35 mouse cellular contexts compared by ENCODE assay signal in genomic region chr16:23922906-23923305, GRCm38 (mm10). TPM values are rescaled to one million over a fixed set of nuclear protein-coding genes. Genes with fewer than 3 reads are reported as not detected.
"Had no signal": no experiment of that assay in that cellular context is flagged by ENCODE, and none has a peak within 500 bp of the region (broad histone marks: within the 10 kb centered on the region; RNA-seq: fewer than 3 reads in every experiment).

No protein-coding gene starts in this region.

- H3K36me3 ChIP-seq: embryonic facial prominence, embryonic 10.5 days; embryonic facial prominence, embryonic 12.5 days; embryonic facial prominence, embryonic 13.5 days; embryonic facial prominence, embryonic 15.5 days; forebrain, embryonic 10.5 days; forebrain, embryonic 12.5 days; forebrain, embryonic 15.5 days; heart, embryonic 10.5 days; heart, embryonic 13.5 days had no signal

- H3K9ac ChIP-seq: embryonic facial prominence, embryonic 12.5 days; embryonic facial prominence, embryonic 13.5 days; embryonic facial prominence, embryonic 15.5 days; forebrain, embryonic 12.5 days; forebrain, embryonic 13.5 days; forebrain, embryonic 15.5 days; forebrain, postnatal 0 days; heart, embryonic 13.5 days had no signal

- H3K4me2 ChIP-seq: embryonic facial prominence, embryonic 12.5 days; embryonic facial prominence, embryonic 13.5 days; embryonic facial prominence, embryonic 15.5 days; forebrain, embryonic 12.5 days; forebrain, embryonic 13.5 days; forebrain, embryonic 15.5 days; heart, embryonic 11.5 days; heart, embryonic 13.5 days had no signal

- H3K4me3 ChIP-seq: embryonic facial prominence, embryonic 10.5 days; embryonic facial prominence, embryonic 12.5 days; embryonic facial prominence, embryonic 13.5 days; embryonic facial prominence, embryonic 15.5 days; erythroblast, embryonic 14.5 days; forebrain, embryonic 10.5 days; forebrain, embryonic 12.5 days; forebrain, embryonic 13.5 days; forebrain, embryonic 15.5 days; gastrocnemius, adult 2 months; heart, adult 2 months; heart, embryonic 10.5 days; heart, embryonic 13.5 days had no signal

- DNase-seq: cerebellum, adult 9-11 months; cerebellum, postnatal 10 days; cerebellum, postnatal 14 days; cerebellum, postnatal 25 days; cerebellum, postnatal 36 days; embryo, embryonic 11 days; forebrain, postnatal 0 days; gastrocnemius, adult 2 months; gastrocnemius, postnatal 14 days; gastrocnemius, postnatal 25 days; gastrocnemius, postnatal 36 days; heart, adult 11 months; heart, adult 18-20 months; heart, adult 2 months had no signal

- H3K27ac ChIP-seq: embryonic facial prominence, embryonic 10.5 days; embryonic facial prominence, embryonic 12.5 days; embryonic facial prominence, embryonic 13.5 days; embryonic facial prominence, embryonic 15.5 days; forebrain, embryonic 10.5 days; forebrain, embryonic 12.5 days; forebrain, embryonic 13.5 days; forebrain, embryonic 15.5 days; gastrocnemius, adult 2 months; heart, adult 2 months; heart, embryonic 10.5 days; heart, embryonic 13.5 days had no signal

- H3K9me3 ChIP-seq: embryonic facial prominence, embryonic 10.5 days; embryonic facial prominence, embryonic 12.5 days; embryonic facial prominence, embryonic 13.5 days; embryonic facial prominence, embryonic 15.5 days; forebrain, embryonic 10.5 days; forebrain, embryonic 12.5 days; forebrain, embryonic 13.5 days; forebrain, embryonic 15.5 days; heart, embryonic 10.5 days; heart, embryonic 13.5 days had no signal

- ATAC-seq: forebrain, embryonic 13.5 days; forebrain, embryonic 14.5 days; forebrain, embryonic 15.5 days; forebrain, embryonic 16.5 days; forebrain, postnatal 0 days had no signal

- H3K4me1 ChIP-seq: embryonic facial prominence, embryonic 10.5 days; embryonic facial prominence, embryonic 12.5 days; embryonic facial prominence, embryonic 13.5 days; embryonic facial prominence, embryonic 15.5 days; forebrain, embryonic 10.5 days; forebrain, embryonic 12.5 days; forebrain, embryonic 13.5 days; forebrain, embryonic 15.5 days; heart, embryonic 10.5 days; heart, embryonic 13.5 days had no signal

- H3K27me3 ChIP-seq: embryonic facial prominence, embryonic 12.5 days; embryonic facial prominence, embryonic 13.5 days; embryonic facial prominence, embryonic 15.5 days; forebrain, embryonic 12.5 days; forebrain, embryonic 13.5 days; forebrain, embryonic 15.5 days; heart, embryonic 13.5 days had no signal

RNA-seq across cellular contexts. Expression of gene Rtp2, which starts 9.3 kb away (rescaled TPM):
- total RNA-seq: common myeloid progenitor, adult 5-6 weeks; gastrocnemius, adult 18-20 months; gastrocnemius, adult 2 months; gastrocnemius, postnatal 14 days; gastrocnemius, postnatal 25 days; gastrocnemius, postnatal 36 days; gastrocnemius, postnatal 4 days; granulocyte monocyte progenitor cell, adult 5-6 weeks; heart, adult 18-20 months; heart, adult 2 months; heart, adult 8-10 months had no signal
- polyA plus RNA-seq: embryonic facial prominence, embryonic 11.5 days; erythroblast, embryonic 14.5 days; forebrain, embryonic 10.5 days; forebrain, embryonic 13.5 days; forebrain, embryonic 14.5 days; forebrain, embryonic 15.5 days; gonadal fat pad, adult 2 months; heart, adult 2 months; heart, embryonic 10.5 days; heart, embryonic 11.5 days; heart, embryonic 13.5 days had no signal

RNA-seq across cellular contexts. Expression of gene Sst, which starts 32.1 kb away (rescaled TPM):
- total RNA-seq: common myeloid progenitor, adult 5-6 weeks; gastrocnemius, adult 18-20 months; gastrocnemius, adult 2 months; gastrocnemius, postnatal 14 days; gastrocnemius, postnatal 25 days; gastrocnemius, postnatal 36 days; gastrocnemius, postnatal 4 days; granulocyte monocyte progenitor cell, adult 5-6 weeks; heart, adult 18-20 months; heart, adult 2 months; heart, adult 8-10 months had no signal
- polyA plus RNA-seq: erythroblast, embryonic 14.5 days; gonadal fat pad, adult 2 months; heart, adult 2 months had no signal
